Mouse (Mus musculus) forebrain, postnatal 0 days (tissue): ENCODE measurements around the gene Clspn. TPM values are rescaled to one million over a fixed set of nuclear protein-coding genes. Genes with fewer than 3 reads are reported as not detected.

Source experiments
- ATAC-seq: fragments of 200-750 bp; cut with Nextera tagmentation; 2 replicates; pipeline ENCODE4 v1.8.0; 2017; ENCODE audit warnings: mild to moderate bottlenecking, moderate library complexity
- DNase-seq: peaks from one replicate; pipeline ENCODE4 v3.0.0-alpha.2; 2015
- H3K27ac ChIP-seq: fragments of 300-500 bp; sonication (generic); 2 replicates; pipeline ENCODE4 v1.5.1; 2014; ENCODE audit warnings: low read depth, mild to moderate bottlenecking, antibody characterized with exemption, low read length, moderate library complexity, mixed read lengths
- H3K27me3 ChIP-seq: fragments of 300-500 bp; sonication (generic); 2 replicates; pipeline ENCODE4 v1.6.1; 2014; ENCODE audit warnings: mild to moderate bottlenecking, low read length, mixed read lengths; ENCODE audit not compliant: insufficient read depth
- H3K36me3 ChIP-seq: fragments of 300-500 bp; sonication (generic); 2 replicates; pipeline ENCODE4 v1.6.1; 2014; ENCODE audit warnings: mild to moderate bottlenecking, moderate library complexity; ENCODE audit not compliant: insufficient read depth
- H3K4me1 ChIP-seq: fragments of 300-500 bp; sonication (generic); 2 replicates; pipeline ENCODE4 v1.6.1; 2014; ENCODE audit warnings: antibody characterized with exemption; ENCODE audit not compliant: insufficient read depth
- H3K4me2 ChIP-seq: fragments of 300-500 bp; sonication (generic); 2 replicates; pipeline ENCODE4 v1.6.1; 2014; ENCODE audit warnings: low read depth, mild to moderate bottlenecking, moderate library complexity
- H3K4me3 ChIP-seq: fragments of 300-500 bp; sonication (generic); 2 replicates; pipeline ENCODE4 v1.5.1; 2014; ENCODE audit warnings: low read depth, low read length, mixed read lengths
- H3K9ac ChIP-seq: fragments of 300-500 bp; sonication (generic); 2 replicates; pipeline ENCODE4 v1.6.1; 2014; ENCODE audit warnings: mild to moderate bottlenecking
- H3K9me3 ChIP-seq: fragments of 300-500 bp; sonication (generic); 2 replicates; pipeline ENCODE4 v1.6.1; 2016; ENCODE audit warnings: low read length
- CTCF ChIP-seq: sonication (generic); IDR thresholded peaks from 2 replicates; pipeline ENCODE4 v1.5.1; 2016; ENCODE audit warnings: antibody characterized with exemption, control low read depth, low read depth
- WGBS: fragments of 180-500 bp; shearing (Covaris S2); extraction: QIAGEN DNeasy Blood & Tissue Kit; methylation state at CpG from one replicate; pipeline ENCODE4 v1.1.7; 2014; 5-methylcytosine and 5-hydroxymethylcytosine counted together
- polyA plus RNA-seq: library from polyadenylated mRNA; unstranded; fragments of >200 nt; fragmentation: Nextera tagmentation; extraction: Ambion mirVana; gene quantifications from 2 replicates; pipeline ENCODE4 v1.2.1, GENCODE M21; 2015
- total RNA-seq: library from RNA; depleted of rRNA; stranded (reverse); fragments of >200 nt; gene quantifications from 2 replicates; pipeline ENCODE4 v1.2.3, GENCODE M21; 2014

The Clspn gene
- total and polyA plus RNA-seq, 2 experiments from 2014 or later = 3.0 to 3.5 TPM

GRCm38 (mm10) chr4:126616312-126616711 is 59.6 kb downstream of the Clspn start:
- DNase-seq (no peak), ATAC-seq (no peak)
- TF ChIP-seq CTCF = no peak
- Histone ChIP-seq H3K27ac (no peak overlapping the region), H3K36me3 (peaks cover 5% of the 10 kb centered on the region; the same call in 1 of the 2 replicates), H3K27me3 (peaks cover 2% of the 10 kb centered on the region), H3K4me2 (no peak overlapping the region), H3K4me3 (no peak overlapping the region), H3K9ac (no peak overlapping the region), H3K4me1 (0 out of 2 replicates have a peak, but pooled peaks cover 6% of the 10 kb centered on the region), H3K9me3 (no peaks in the 10 kb centered on the region)
- 89% methylated on average over 4 of the region's 4 CpGs for WGBS

DNA sequence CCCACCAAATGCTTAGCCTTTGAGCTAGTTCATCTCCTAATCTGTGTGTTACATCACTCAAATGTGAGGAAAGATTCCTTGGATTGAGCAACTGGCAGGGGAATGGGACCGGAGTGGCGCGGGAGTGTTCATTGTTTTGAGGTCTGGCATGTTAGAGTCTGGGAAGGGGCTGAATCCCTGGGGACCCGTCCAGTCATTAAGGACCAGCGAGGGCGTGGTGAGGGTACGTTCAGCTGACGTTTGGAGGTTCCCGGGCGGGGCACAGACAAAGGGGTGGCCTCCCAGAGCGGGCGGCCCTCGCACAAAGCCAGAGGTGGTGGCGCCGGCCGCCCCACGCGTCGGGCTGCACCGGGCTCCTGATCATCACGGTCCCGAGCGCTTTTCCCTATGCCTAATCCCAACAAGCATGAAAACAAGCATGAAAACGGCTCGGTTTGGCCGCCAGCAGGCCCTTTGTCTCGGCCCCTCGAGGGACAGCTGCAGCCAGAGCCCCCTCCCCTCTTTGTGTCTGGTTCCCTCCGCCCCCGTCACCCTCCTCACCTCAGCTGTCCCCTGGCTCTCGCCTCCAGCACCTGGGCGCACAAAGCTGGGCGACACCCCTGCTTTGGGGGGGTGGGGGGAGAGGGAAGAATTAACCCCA is 63.1 kb downstream of the Clspn start:
- H3K4me2 ChIP-seq = peak overlapping the region; percentile 52
- TF ChIP-seq CTCF = no peak
- H3K9ac ChIP-seq = peak overlapping the region; percentile 53
- H3K27ac ChIP-seq = no peak overlapping the region
- no peaks in the 10 kb centered on the region for H3K36me3 ChIP-seq
- 0 out of 2 replicates have a peak, but pooled peaks cover 6% of the 10 kb centered on the region for H3K4me1 ChIP-seq
- no peak for DNase-seq
- ATAC-seq = peak; percentile 66; the same call in 1 of the 2 replicates
- H3K9me3 ChIP-seq = no peaks in the 10 kb centered on the region
- H3K4me3 ChIP-seq = peak overlapping the region; percentile 30
- peaks cover 2% of the 10 kb centered on the region for H3K27me3 ChIP-seq
- WGBS = 2% methylated on average over 32 of the region's 33 CpGs

DNA sequence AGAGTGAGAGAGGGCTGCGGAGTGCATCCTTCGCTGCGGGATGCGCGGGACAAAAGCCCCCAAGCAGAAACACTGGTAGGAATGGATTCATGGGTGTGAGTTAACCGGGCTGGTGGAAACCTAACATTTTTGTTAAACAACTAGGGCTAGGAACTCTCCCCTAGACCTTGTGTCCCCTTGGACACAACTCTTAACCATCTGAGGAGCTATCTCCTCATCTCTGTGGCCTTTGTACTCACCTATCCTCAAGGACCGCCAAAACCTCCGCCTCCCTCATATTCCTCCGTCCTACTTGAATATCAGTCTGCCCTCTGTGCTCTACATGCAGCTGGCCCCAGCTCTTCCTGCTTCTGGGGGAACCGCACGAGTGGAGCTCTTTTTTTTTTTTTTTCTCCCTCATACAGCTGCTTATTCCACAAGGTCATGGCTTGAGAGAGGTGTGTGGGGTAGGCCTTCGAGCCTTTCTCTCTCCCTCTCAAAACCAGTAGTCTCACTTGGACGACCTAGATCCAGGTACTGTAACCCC is 63.7 kb downstream of the Clspn start:
- H3K27ac ChIP-seq = no peak overlapping the region
- ATAC-seq = no peak

GRCm38 (mm10) chr4:126627021-126627681 is 70.4 kb downstream of the Clspn start:
- Histone ChIP-seq H3K4me3 (no peak overlapping the region), H3K4me1 (0 out of 2 replicates have a peak, but pooled peaks cover 4% of the 10 kb centered on the region), H3K36me3 (no peaks in the 10 kb centered on the region), H3K27me3 (no peaks in the 10 kb centered on the region), H3K9ac (no peak overlapping the region), H3K9me3 (no peaks in the 10 kb centered on the region), H3K4me2 (peak overlapping the region; percentile 27), H3K27ac (no peak overlapping the region)
- TF ChIP-seq CTCF = 0 out of 2 replicates have a peak, but pooled peaks have one; percentile 27
- DNase-seq (no peak), ATAC-seq (no peak; the same call in 1 of the 2 replicates)
- 3% methylated on average over 23 of the region's 23 CpGs for WGBS

More for the DNA sequence above, 63.7 kb downstream of the Clspn start:
- Histone ChIP-seq H3K27me3 (peaks cover 2% of the 10 kb centered on the region), H3K4me1 (0 out of 2 replicates have a peak, but pooled peaks cover 6% of the 10 kb centered on the region), H3K36me3 (no peaks in the 10 kb centered on the region), H3K9me3 (no peaks in the 10 kb centered on the region), H3K9ac (peak overlapping the region; percentile 53), H3K4me2 (peak overlapping the region; percentile 52), H3K4me3 (peak overlapping the region; percentile 30; the same call in 1 of the 2 replicates)
- no peak for DNase-seq
- TF ChIP-seq CTCF = no peak
- 26% methylated on average over 13 of the region's 13 CpGs for WGBS

DNA sequence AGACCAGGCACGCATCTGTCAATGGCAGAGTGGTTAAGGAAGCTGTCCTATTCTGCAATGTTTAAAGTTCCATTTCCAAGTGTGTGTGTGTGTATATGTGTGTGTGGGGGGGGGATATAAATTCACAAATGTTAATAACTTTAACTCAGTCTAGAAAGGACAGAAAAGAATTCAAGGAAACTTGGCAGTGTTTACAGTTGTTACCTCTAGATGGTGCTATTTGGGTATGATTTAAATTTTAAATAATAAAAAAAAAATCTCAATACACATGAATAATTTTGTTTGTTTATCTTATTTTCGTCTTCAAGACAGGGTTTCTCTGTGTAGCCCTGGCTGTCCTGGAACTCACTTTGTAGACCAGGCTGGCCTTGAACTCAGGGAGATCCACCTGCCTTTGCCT is 75.2 kb downstream of the Clspn start:
- Histone ChIP-seq H3K27ac (no peak overlapping the region), H3K4me3 (no peak overlapping the region), H3K9me3 (no peaks in the 10 kb centered on the region), H3K9ac (no peak overlapping the region), H3K36me3 (no peaks in the 10 kb centered on the region), H3K4me2 (no peak overlapping the region), H3K4me1 (0 out of 2 replicates have a peak, but pooled peaks cover 4% of the 10 kb centered on the region), H3K27me3 (no peaks in the 10 kb centered on the region)
- WGBS = 33% methylated on average over 2 of the region's 2 CpGs
- ATAC-seq = no peak
- no peak for DNase-seq
- TF ChIP-seq CTCF = peak; percentile 37; the same call in 1 of the 2 replicates

DNA sequence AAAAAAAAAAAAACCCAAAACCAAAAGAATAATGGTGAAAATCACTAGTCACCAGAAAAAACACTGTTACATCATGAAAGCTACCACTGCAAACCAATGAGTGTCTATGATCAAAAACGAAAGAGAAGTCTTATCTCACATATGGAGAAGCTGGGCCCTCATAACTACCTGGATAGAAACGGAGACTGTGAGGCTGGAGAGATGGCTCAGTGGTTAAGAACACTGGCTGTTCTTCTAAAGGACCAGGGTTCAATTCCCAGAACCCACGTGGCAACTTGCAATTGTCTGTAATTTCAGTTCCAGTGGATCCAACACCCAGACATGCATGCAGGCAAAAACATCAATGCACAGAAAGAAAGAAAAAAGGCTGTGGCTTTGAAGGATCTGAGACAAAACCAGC is 75.9 kb downstream of the Clspn start:
- H3K4me3 ChIP-seq = no peak overlapping the region
- H3K4me1 ChIP-seq = no peaks in the 10 kb centered on the region
- ATAC-seq = no peak
- no peak overlapping the region for H3K27ac ChIP-seq
- no peaks in the 10 kb centered on the region for H3K36me3 ChIP-seq
- H3K4me2 ChIP-seq = no peak overlapping the region
- no peaks in the 10 kb centered on the region for H3K27me3 ChIP-seq
- no peak for DNase-seq
- 68% methylated on average over 3 of the region's 3 CpGs for WGBS
- no peak for TF ChIP-seq CTCF
- H3K9me3 ChIP-seq = no peaks in the 10 kb centered on the region
- no peak overlapping the region for H3K9ac ChIP-seq

DNA sequence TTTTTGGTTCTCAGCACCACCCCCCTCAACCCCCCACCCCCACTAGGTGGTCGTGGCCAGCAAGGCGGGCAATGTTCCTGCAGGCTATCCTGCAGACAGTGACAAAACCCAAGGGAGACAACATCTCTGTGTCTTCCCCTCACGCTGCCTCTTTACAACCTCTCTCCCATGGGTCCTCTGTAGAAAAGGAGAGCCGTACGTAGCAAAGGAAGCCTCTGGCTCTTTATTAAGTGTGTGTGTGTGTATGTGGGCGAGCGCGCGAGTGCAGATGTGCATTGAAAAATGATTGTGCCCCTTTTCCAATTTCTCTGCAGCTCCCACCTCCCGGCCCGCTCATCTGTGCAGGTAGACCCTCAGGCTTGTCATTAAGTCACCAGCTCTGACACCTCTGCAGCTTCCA is 79.6 kb downstream of the Clspn start:
- Histone ChIP-seq H3K4me1 (no peaks in the 10 kb centered on the region), H3K27ac (no peak overlapping the region), H3K36me3 (no peaks in the 10 kb centered on the region), H3K9ac (no peak overlapping the region), H3K9me3 (no peaks in the 10 kb centered on the region), H3K27me3 (no peaks in the 10 kb centered on the region), H3K4me3 (no peak overlapping the region), H3K4me2 (peak overlapping the region; percentile 23; the same call in 1 of the 2 replicates)
- ATAC-seq (no peak; the same call in 1 of the 2 replicates), DNase-seq (no peak)
- WGBS = 31% methylated on average over 11 of the region's 11 CpGs
- no peak for TF ChIP-seq CTCF
